Mouse (Mus musculus) C2C12 (cell line): ENCODE measurements around the gene Mink1. TPM values are rescaled to one million over a fixed set of nuclear protein-coding genes. Genes with fewer than 3 reads are reported as not detected.
A peak's percentile ranks its signal among the peaks of the same experiment; 100 is the strongest.

Source experiments
- H3K27me3 ChIP-seq: one replicate; pipeline ENCODE4 v1.6.1; 2011; ENCODE audit not compliant: control insufficient read depth, insufficient read depth, insufficient read length
- H3K36me3 ChIP-seq: one replicate; pipeline ENCODE4 v1.6.1; 2011; ENCODE audit not compliant: control insufficient read depth, insufficient read depth
- H3K4me3 ChIP-seq: one replicate; pipeline ENCODE4 v1.5.1; 2011; ENCODE audit warnings: mild to moderate bottlenecking, control low read depth; ENCODE audit not compliant: poor library complexity, insufficient read depth, severe bottlenecking
- H3K79me2 ChIP-seq: one replicate; pipeline ENCODE4 v1.6.1; 2011; ENCODE audit not compliant: control insufficient read depth, insufficient read depth
- H3K79me3 ChIP-seq: one replicate; pipeline ENCODE4 v1.6.1; 2011; ENCODE audit warnings: low read depth, control low read depth
- H3ac ChIP-seq: one replicate; pipeline ENCODE3; 2011; ENCODE audit warnings: low read depth; ENCODE audit not compliant: control insufficient read depth, insufficient read length
- CEBPB ChIP-seq: IDR thresholded peaks from one replicate; pipeline ENCODE4 v1.6.1; 2011; ENCODE audit warnings: low read depth, mild to moderate bottlenecking, control low read depth, moderate library complexity
- CTCF ChIP-seq: IDR thresholded peaks from one replicate; pipeline ENCODE4 v1.5.1; 2011; ENCODE audit not compliant: control insufficient read depth, insufficient read depth, insufficient read length
- FOSL1 ChIP-seq: IDR thresholded peaks from one replicate; pipeline ENCODE4 v1.8.0; 2011; ENCODE audit warnings: mild to moderate bottlenecking, low read length; ENCODE audit not compliant: poor library complexity, insufficient read depth, severe bottlenecking
- MAX ChIP-seq: IDR thresholded peaks from one replicate; pipeline ENCODE4 v1.6.1; 2011; ENCODE audit warnings: mild to moderate bottlenecking, control low read depth
- MYOD1 ChIP-seq: IDR thresholded peaks from one replicate; pipeline ENCODE4 v1.6.1; 2011; ENCODE audit warnings: low read depth; ENCODE audit not compliant: control insufficient read depth, insufficient read length
- MYOG ChIP-seq: IDR thresholded peaks from one replicate; pipeline ENCODE4 v1.6.1; 2011; ENCODE audit not compliant: control insufficient read depth, insufficient read length; ENCODE audit errors: extremely low read depth
- USF1 ChIP-seq: IDR thresholded peaks from one replicate; pipeline ENCODE4 v1.6.1; 2011; ENCODE audit warnings: low read depth, mild to moderate bottlenecking, control low read depth, moderate library complexity
- polyA plus RNA-seq: library from polyadenylated mRNA; unstranded; fragments of >200 nt; fragmentation: generic; extraction: Trizol; gene quantifications from one replicate; pipeline ENCODE4 v1.2.1, GENCODE M21; 2012; ENCODE audit warnings: missing spikeins

The Mink1 gene
- polyA plus RNA-seq, 1 experiment = 34.5 TPM

- no peak overlapping the region for H3ac ChIP-seq
- H3K79me2 ChIP-seq = peaks cover 97% of the 10 kb centered on the region
- TF ChIP-seq MAX = peak; percentile 48
- TF ChIP-seq MYOD1 = no peak
- TF ChIP-seq FOSL1 = peak; percentile 24
- H3K4me3 ChIP-seq = no peak overlapping the region
- H3K27me3 ChIP-seq = no peaks in the 10 kb centered on the region
- peaks cover 9% of the 10 kb centered on the region for H3K36me3 ChIP-seq
- peaks cover 66% of the 10 kb centered on the region for H3K79me3 ChIP-seq
Measured at GRCm38 (mm10) chr11:70572348-70572902, 9.7 kb downstream of the Mink1 start.

GRCm38 (mm10) chr11:70573872-70574271 lies 11.2 kb downstream of the Mink1 start:
- TF ChIP-seq CEBPB = no peak
- no peak for TF ChIP-seq MYOD1
- no peak for TF ChIP-seq USF1
- no peak for TF ChIP-seq FOSL1
- no peak for TF ChIP-seq MAX
- no peak for TF ChIP-seq MYOG
- Histone ChIP-seq H3K79me3 (peaks cover 64% of the 10 kb centered on the region), H3K27me3 (no peaks in the 10 kb centered on the region), H3ac (peak overlapping the region; percentile 41), H3K79me2 (peaks cover 97% of the 10 kb centered on the region), H3K4me3 (no peak overlapping the region), H3K36me3 (no peaks in the 10 kb centered on the region)

GRCm38 (mm10) chr11:70577201-70577600 lies 14.5 kb downstream of the Mink1 start:
- TF ChIP-seq MAX = no peak
- TF ChIP-seq USF1 = no peak
- peak; percentile 67 for TF ChIP-seq MYOD1
- no peak for TF ChIP-seq MYOG
- TF ChIP-seq FOSL1 = no peak
- no peak for TF ChIP-seq CEBPB
- TF ChIP-seq CTCF = no peak
- H3ac ChIP-seq = no peak overlapping the region
- no peaks in the 10 kb centered on the region for H3K36me3 ChIP-seq
- peaks cover 97% of the 10 kb centered on the region for H3K79me2 ChIP-seq
- peaks cover 49% of the 10 kb centered on the region for H3K79me3 ChIP-seq
- no peak overlapping the region for H3K4me3 ChIP-seq
- no peaks in the 10 kb centered on the region for H3K27me3 ChIP-seq

GRCm38 (mm10) chr11:70578962-70579361 lies 16.3 kb downstream of the Mink1 start:
- H3K36me3 ChIP-seq = no peaks in the 10 kb centered on the region
- TF ChIP-seq CEBPB = no peak
- no peak for TF ChIP-seq MYOD1
- no peak for TF ChIP-seq USF1
- TF ChIP-seq CTCF = no peak
- no peak for TF ChIP-seq FOSL1
- no peak for TF ChIP-seq MYOG
- no peak for TF ChIP-seq MAX
- no peak overlapping the region for H3ac ChIP-seq
- H3K79me2 ChIP-seq = peaks cover 99% of the 10 kb centered on the region
- no peak overlapping the region for H3K4me3 ChIP-seq
- no peaks in the 10 kb centered on the region for H3K27me3 ChIP-seq
- H3K79me3 ChIP-seq = peaks cover 59% of the 10 kb centered on the region

GRCm38 (mm10) chr11:70579710-70580357 lies 17.2 kb downstream of the Mink1 start:
- no peaks in the 10 kb centered on the region for H3K36me3 ChIP-seq
- H3ac ChIP-seq = peak overlapping the region; percentile 13
- H3K79me2 ChIP-seq = peaks cover 99% of the 10 kb centered on the region
- no peak overlapping the region for H3K4me3 ChIP-seq
- H3K27me3 ChIP-seq = no peaks in the 10 kb centered on the region
- H3K79me3 ChIP-seq = peaks cover 52% of the 10 kb centered on the region
- no peak for TF ChIP-seq CTCF
- no peak for TF ChIP-seq CEBPB
- no peak for TF ChIP-seq FOSL1
- no peak for TF ChIP-seq MAX
- no peak for TF ChIP-seq USF1
- TF ChIP-seq MYOD1 = no peak
- no peak for TF ChIP-seq MYOG

GRCm38 (mm10) chr11:70580358-70580720 lies 17.7 kb downstream of the Mink1 start:
- Histone ChIP-seq H3K27me3 (no peaks in the 10 kb centered on the region), H3K79me3 (peaks cover 47% of the 10 kb centered on the region), H3K4me3 (no peak overlapping the region), H3ac (peak overlapping the region; percentile 4), H3K36me3 (no peaks in the 10 kb centered on the region), H3K79me2 (peaks cover 99% of the 10 kb centered on the region)
- TF ChIP-seq CEBPB (no peak), USF1 (no peak), MAX (no peak), MYOD1 (no peak), MYOG (no peak), FOSL1 (no peak), CTCF (no peak)
